Mouse (Mus musculus) bone marrow, adult 2 months (tissue): ENCODE measurements at regions not wholly inside any gene's neighbourhood (a gene's known extent, or its start where the extent isn't known, plus 50 kb on each side); places are given as distances from the start of the nearest gene placed in this dataset.

Experiments
- H3K27ac ChIP-seq: fragments of 200-500 bp; 2 replicates; pipeline ENCODE4 v1.5.1; 2012; ENCODE audit warnings: low read depth, mild to moderate bottlenecking, control low read depth, inconsistent platforms, low read length; ENCODE audit not compliant: control insufficient read depth, poor library complexity, insufficient read depth
- H3K4me1 ChIP-seq: fragments of 200-500 bp; 2 replicates; pipeline ENCODE4 v1.6.1; 2011; ENCODE audit warnings: low read length; ENCODE audit not compliant: control insufficient read depth, insufficient read depth
- H3K4me3 ChIP-seq: fragments of 200-500 bp; replicated peaks from 2 replicates; pipeline ENCODE3; 2011; ENCODE audit warnings: mild to moderate bottlenecking, low read depth, low read length, control low read depth; ENCODE audit not compliant: control insufficient read depth
- CTCF ChIP-seq: fragments of 200-500 bp; IDR thresholded peaks from 2 replicates; pipeline ENCODE4 v1.5.1; 2011; ENCODE audit warnings: low read length, control low read depth; ENCODE audit not compliant: control insufficient read depth, insufficient read depth
- POLR2A ChIP-seq: fragments of 200-500 bp; IDR thresholded peaks from 2 replicates; pipeline ENCODE4 v1.6.1; 2011; ENCODE audit warnings: low read depth, mild to moderate bottlenecking, control low read depth, low read length, borderline replicate concordance; ENCODE audit not compliant: control insufficient read depth
- WGBS: fragments of 180-500 bp; shearing (Covaris S2); methylation state at CpG from one replicate; pipeline ENCODE4 v1.1.7; 2018; 5-methylcytosine and 5-hydroxymethylcytosine counted together

DNA sequence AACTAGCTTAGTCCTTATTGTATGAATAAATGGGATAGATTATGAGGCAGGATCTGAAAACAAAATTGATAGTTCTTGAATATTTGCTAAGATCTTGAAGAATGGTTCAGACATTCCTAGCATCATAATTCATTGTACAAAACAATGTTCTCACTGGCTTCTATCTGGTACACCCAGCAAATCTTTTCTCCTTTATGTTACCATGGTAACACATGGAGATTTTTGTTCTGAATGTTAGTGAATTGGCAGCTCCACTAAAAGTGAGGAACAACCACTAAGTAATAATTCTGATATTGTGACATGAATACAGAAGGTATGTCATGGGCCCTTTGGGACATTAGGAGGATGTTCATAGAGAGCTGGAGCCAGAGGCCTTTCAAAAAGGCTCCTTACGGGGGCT lies 639.8 kb downstream of the Gsdmc2 start:
- no peak overlapping the region for H3K27ac ChIP-seq
- 94% methylated on average over 1 of the region's 1 CpGs for WGBS
- H3K4me1 ChIP-seq: no peaks in the 10 kb centered on the region
- no peak for TF ChIP-seq POLR2A
- TF ChIP-seq CTCF: no peak
- H3K4me3 ChIP-seq: no peak overlapping the region

GRCm38 (mm10) chr15:63195031-63195430 lies 649.9 kb downstream of the Gsdmc2 start:
- 83% methylated on average over 2 of the region's 2 CpGs for WGBS
- Histone ChIP-seq H3K4me3 (no peak overlapping the region), H3K4me1 (no peaks in the 10 kb centered on the region), H3K27ac (no peak overlapping the region)
- TF ChIP-seq CTCF: no peak
- TF ChIP-seq POLR2A: no peak

DNA sequence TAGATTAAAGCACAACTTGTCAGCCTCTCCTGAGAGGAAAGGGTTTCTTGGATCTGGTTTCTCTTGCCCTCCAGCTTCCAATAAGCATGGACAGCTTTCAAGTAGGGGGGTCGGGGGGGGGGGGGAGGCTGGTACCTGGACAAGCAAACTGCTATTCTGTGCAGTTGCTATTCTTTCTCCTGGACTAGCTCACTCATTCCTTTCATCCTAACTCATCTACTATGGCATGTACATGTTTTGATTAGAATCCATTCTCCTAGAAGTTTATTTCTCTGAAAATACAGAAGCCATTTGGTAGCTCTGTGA lies 650.5 kb downstream of the Gsdmc2 start:
- no peak for TF ChIP-seq POLR2A
- no peak for TF ChIP-seq CTCF
- Histone ChIP-seq H3K27ac (no peak overlapping the region), H3K4me1 (no peaks in the 10 kb centered on the region), H3K4me3 (no peak overlapping the region)
- 57% methylated on average over 1 of the region's 1 CpGs for WGBS

GRCm38 (mm10) chr15:63193617-63194491 lies 651.1 kb downstream of the Gsdmc2 start:
- H3K4me3 ChIP-seq: no peak overlapping the region
- 83% methylated on average over 2 of the region's 2 CpGs for WGBS
- H3K4me1 ChIP-seq: no peaks in the 10 kb centered on the region
- no peak overlapping the region for H3K27ac ChIP-seq
- TF ChIP-seq CTCF (no peak), POLR2A (no peak)

GRCm38 (mm10) chr15:63191731-63192130 lies 653.2 kb downstream of the Gsdmc2 start:
- no peak overlapping the region for H3K27ac ChIP-seq
- TF ChIP-seq CTCF (no peak), POLR2A (no peak)
- H3K4me3 ChIP-seq: no peak overlapping the region
- WGBS: 76% methylated on average over 2 of the region's 2 CpGs
- no peaks in the 10 kb centered on the region for H3K4me1 ChIP-seq

DNA sequence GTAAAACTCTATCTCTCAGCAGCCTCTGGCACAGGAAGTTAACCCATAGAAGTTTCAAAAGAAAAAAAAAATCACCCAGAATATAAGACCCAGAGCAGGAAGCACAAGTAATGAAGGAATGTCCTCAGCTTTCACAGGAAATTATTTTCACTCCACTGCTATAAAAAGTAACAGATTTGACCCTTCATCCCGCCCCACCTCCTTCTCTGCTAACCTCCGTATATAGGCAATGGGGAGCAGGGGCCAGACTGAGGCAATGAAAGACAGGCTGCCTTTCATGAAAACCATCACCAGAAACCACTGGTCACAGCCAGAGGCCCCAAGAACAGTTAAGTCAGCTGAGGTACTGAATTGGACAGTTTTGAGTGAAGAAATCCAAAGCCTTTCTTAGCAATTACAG lies 654.9 kb downstream of the Gsdmc2 start:
- TF ChIP-seq POLR2A (no peak), CTCF (no peak)
- 57% methylated on average over 2 of the region's 2 CpGs for WGBS
- Histone ChIP-seq H3K4me1 (no peaks in the 10 kb centered on the region), H3K27ac (no peak overlapping the region), H3K4me3 (no peak overlapping the region)

- TF ChIP-seq CTCF: no peak
- no peak for TF ChIP-seq POLR2A
- Histone ChIP-seq H3K27ac (no peak overlapping the region), H3K4me1 (no peaks in the 10 kb centered on the region), H3K4me3 (no peak overlapping the region)
These were observed 674.0 kb downstream of the Gsdmc2 start for GRCm38 (mm10) chr15:63171003-63171402.

DNA sequence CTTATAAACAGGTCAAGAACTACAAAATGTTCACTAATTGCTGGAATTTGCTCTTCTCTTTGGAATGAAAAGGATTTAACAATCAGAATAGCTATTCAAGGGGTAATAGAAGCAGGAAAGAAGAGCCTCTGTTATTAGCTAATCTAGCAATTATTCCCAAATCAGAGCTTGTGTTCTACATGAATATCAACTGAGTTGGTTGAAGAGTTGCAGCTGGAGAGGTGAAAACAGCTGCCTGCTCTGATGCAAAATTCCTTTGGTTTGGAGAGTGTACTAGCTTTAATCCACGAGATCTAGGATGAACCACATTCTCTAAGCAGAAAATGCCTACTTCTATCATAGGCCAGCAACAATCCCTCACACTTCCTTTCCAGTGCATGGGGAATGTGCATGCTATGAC lies 674.8 kb downstream of the Gsdmc2 start:
- no peak overlapping the region for H3K4me3 ChIP-seq
- H3K4me1 ChIP-seq: no peaks in the 10 kb centered on the region
- TF ChIP-seq POLR2A: no peak
- no peak for TF ChIP-seq CTCF
- 67% methylated on average over 1 of the region's 1 CpGs for WGBS
- H3K27ac ChIP-seq: no peak overlapping the region

GRCm38 (mm10) chr15:63166411-63166810 lies 678.6 kb downstream of the Gsdmc2 start:
- no peak for TF ChIP-seq CTCF
- TF ChIP-seq POLR2A: no peak
- no peaks in the 10 kb centered on the region for H3K4me1 ChIP-seq
- H3K4me3 ChIP-seq: no peak overlapping the region

More at GRCm38 (mm10) chr15:63166411-63166810, 678.6 kb downstream of the Gsdmc2 start:
- H3K27ac ChIP-seq: no peak overlapping the region
